Mouse (Mus musculus): Measurements from ENCODE around the gene Rbfox1. TPM values are rescaled to one million over a fixed set of nuclear protein-coding genes. Genes with fewer than 3 reads are reported as not detected.

The Rbfox1 gene
- polyA plus RNA-seq, 1 experiment from 2014 or later, result 52.1 TPM

DNA sequence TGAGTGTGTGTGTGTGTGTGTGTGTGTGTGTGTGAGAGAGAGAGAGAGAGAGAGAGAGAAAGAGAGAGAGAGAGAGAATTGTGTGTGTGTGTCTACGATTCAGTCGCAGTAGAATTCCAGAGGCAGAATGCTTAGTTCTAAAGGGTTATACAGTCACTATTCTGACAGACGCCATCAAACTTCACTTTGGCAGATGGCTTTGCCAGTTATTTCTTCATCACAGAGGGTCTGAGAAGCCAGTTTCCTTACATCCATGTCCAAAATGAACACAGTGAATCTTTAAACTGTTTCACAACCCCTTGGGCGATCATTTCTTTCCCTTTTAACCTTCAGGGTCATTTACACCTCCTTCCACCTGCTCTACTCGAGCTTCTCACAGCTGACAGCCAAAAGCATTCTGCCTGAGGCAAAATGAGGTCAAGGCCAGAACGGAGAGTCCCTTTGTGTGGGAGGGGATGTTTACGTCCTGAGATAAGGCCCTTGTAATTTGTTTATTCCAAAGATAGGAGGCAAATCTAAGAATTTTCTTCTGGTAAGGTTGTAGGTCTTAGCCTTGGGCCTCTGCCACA is 1209.1 kb downstream of the Rbfox1 start:
- Histone ChIP-seq H3K9ac (no peak overlapping the region), H3K4me3 (no peak overlapping the region), H3K27me3 (no peaks in the 10 kb centered on the region), H3K4me1 (0 out of 2 replicates have a peak, but pooled peaks cover under 1% of the 10 kb centered on the region), H3K27ac (no peak overlapping the region), H3K36me3 (ENCODE audit: poor library complexity, severe bottlenecking) (no peaks in the 10 kb centered on the region), H3K4me2 (no peak overlapping the region), H3K9me3 (replicated peaks) (no peaks in the 10 kb centered on the region)
- no peak for ATAC-seq
- 77% methylated on average over 7 of the region's 7 CpGs for WGBS

DNA sequence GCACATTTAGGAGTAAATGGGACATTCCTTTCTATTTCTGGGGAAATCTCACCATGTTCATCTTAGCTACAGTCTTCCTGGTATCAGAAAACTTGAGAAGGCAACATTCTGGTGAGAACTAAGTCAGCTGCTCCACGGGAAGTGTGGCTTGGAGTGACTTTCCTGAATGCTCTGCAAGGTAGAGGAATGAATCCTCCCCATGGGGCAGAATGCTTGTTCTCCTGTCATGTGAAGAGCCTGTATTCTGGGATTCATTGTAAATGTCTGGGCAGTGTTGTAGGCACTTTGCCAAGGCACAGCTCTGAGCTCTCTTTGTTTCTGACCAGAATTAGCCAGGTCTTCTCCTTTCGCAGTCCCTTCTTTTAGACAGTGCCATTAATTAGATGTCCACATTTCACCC is 1211.9 kb downstream of the Rbfox1 start:
- Histone ChIP-seq H3K27me3 (no peaks in the 10 kb centered on the region), H3K4me2 (no peak overlapping the region), H3K36me3 (ENCODE audit: poor library complexity, severe bottlenecking) (no peaks in the 10 kb centered on the region), H3K27ac (no peak overlapping the region), H3K9me3 (replicated peaks) (no peaks in the 10 kb centered on the region), H3K9ac (no peak overlapping the region), H3K4me1 (no peaks in the 10 kb centered on the region), H3K4me3 (no peak overlapping the region)
- ATAC-seq, result no peak
- 60% methylated on average over 2 of the region's 2 CpGs for WGBS

DNA sequence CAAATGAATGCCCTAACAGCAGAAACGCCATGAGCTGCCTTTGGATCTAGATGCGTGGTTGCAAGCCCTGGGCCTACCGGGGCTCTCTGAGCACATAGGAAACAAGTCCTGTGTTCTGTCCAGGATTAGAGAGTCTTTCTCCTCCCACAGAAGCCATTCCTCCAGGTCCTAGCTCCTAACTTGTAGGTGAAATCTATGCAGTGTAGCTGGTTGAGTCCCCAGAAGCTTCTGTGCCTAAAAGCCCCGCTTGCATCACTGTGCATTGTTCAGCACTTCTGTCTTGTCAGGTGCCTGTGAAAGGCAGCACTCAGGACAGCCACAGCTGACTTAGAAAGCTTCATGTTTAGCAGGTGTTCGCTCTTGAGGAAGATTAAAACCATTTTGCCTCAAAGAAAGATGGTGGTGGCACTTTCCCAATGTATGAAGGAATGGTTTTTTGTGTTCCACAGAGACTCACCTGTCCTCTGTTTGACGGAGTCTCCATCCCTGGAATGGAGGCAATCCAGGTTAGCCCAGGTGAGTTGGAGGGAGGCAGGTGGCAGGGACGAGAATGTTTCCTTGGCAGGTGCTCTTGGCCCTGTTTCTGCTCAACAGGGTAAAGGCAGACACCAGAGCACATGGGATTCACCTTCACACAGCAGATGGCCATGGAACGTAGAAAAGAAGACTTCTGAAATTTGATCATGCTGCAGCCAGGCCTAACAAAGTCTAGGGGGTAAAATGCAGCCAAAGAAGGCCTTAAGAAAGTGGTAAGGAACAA is 1213.0 kb downstream of the Rbfox1 start:
- no peak for ATAC-seq
- Histone ChIP-seq H3K36me3 (ENCODE audit: poor library complexity, severe bottlenecking) (no peaks in the 10 kb centered on the region), H3K4me3 (no peak overlapping the region), H3K9me3 (replicated peaks) (no peaks in the 10 kb centered on the region), H3K9ac (no peak overlapping the region), H3K4me1 (no peaks in the 10 kb centered on the region), H3K27me3 (no peaks in the 10 kb centered on the region), H3K27ac (no peak overlapping the region), H3K4me2 (no peak overlapping the region)
- WGBS, result 91% methylated on average over 8 of the region's 8 CpGs

DNA sequence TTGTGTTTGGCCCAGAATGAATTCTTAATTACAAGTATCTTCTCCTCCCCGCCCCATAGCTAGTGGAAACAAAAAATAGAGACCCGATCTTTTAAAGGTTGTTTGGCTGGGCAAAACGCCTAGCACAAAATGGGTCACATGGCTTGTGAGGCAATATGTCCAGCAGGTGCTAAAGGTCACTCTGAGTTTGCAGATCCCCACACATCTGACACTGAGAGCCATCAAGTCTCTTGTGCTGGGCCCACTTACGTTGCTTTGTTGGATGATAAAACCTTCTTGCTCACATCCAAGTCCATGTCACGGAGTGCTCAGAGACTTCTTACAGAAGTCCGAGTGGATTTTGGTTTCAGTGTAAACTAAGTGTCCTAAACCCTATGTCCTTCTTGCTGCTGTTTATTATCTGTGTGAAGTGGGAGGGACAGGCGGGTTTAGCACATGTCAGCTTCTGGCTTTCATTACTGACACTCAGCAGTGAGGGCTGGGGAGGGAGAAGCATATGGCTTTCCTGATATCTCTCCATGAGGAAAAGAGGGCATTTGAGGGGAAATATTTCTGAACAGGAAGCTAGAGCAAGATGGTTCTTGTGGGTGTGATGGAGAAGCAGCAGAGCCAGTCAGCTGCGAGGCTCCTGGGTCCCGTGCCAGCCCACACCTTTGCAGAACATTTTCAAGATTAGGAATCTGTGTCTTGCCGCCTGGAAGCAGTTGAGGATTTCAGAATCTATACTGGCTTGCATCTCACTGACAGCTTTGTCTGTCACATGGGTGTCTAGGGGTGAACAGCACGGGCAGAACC is 1214.5 kb downstream of the Rbfox1 start:
- 79% methylated on average over 11 of the region's 11 CpGs for WGBS
- no peak for ATAC-seq
- H3K4me2 ChIP-seq, result no peak overlapping the region

DNA sequence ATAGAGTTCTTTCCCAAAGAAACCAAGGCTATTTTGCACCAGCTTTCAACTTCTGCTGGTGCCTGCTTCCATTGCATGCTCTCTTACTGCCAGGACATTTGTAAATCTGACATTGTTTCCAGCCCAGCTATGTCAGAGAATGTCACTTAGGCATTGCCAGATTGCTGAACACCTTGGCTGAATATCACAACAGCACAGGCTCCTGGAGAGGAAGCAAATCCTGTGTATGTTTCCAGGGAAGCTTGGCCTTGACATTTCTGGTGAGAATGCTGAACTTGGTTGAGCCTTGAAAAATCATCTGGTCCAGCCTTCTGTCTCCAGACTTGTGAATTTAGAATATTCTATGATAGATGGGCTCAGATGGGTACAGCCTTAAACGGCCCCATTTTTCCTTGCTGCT is 1217.3 kb downstream of the Rbfox1 start:
- no peak for ATAC-seq
- Histone ChIP-seq H3K4me1 (no peaks in the 10 kb centered on the region), H3K9ac (no peak overlapping the region), H3K4me2 (no peak overlapping the region), H3K27me3 (no peaks in the 10 kb centered on the region), H3K36me3 (ENCODE audit: poor library complexity, severe bottlenecking) (no peaks in the 10 kb centered on the region), H3K27ac (no peak overlapping the region), H3K9me3 (replicated peaks) (no peaks in the 10 kb centered on the region), H3K4me3 (no peak overlapping the region)
- 79% methylated on average over 1 of the region's 1 CpGs for WGBS

More for the DNA sequence above, 1214.5 kb downstream of the Rbfox1 start:
- no peak overlapping the region for H3K4me3 ChIP-seq
- no peak overlapping the region for H3K9ac ChIP-seq
- H3K27me3 ChIP-seq, result no peaks in the 10 kb centered on the region
- no peaks in the 10 kb centered on the region for H3K4me1 ChIP-seq
- no peak overlapping the region for H3K27ac ChIP-seq
- no peaks in the 10 kb centered on the region for H3K36me3 ChIP-seq (ENCODE audit: poor library complexity, severe bottlenecking)
- H3K9me3 ChIP-seq (replicated peaks), result no peaks in the 10 kb centered on the region

DNA sequence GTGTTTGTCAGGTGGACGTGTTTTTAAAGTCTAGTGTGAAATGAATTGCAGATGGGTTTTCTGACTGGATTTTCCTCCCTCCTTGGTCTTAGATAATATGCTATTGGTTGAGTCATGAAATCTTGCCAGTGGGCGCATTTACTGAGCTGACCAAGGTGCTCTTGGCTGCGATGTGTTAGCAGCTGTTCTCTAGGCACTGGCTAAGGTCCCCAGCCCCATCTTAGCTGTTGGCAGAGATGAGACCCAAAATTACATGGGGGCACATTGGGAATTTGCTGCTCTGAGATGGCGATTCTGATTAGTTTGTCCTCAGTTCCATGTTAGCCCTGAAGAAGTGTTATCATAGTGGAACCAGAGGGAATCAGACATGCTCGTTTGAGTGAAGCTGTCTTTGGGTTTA is 1218.1 kb downstream of the Rbfox1 start:
- H3K9ac ChIP-seq, result no peak overlapping the region
- H3K27ac ChIP-seq, result no peak overlapping the region
- H3K4me2 ChIP-seq, result no peak overlapping the region
- H3K4me1 ChIP-seq, result no peaks in the 10 kb centered on the region
- no peak overlapping the region for H3K4me3 ChIP-seq
- H3K9me3 ChIP-seq (replicated peaks), result no peaks in the 10 kb centered on the region
- WGBS, result 86% methylated on average over 5 of the region's 5 CpGs
- ATAC-seq, result no peak
- H3K36me3 ChIP-seq (ENCODE audit: poor library complexity, severe bottlenecking), result no peaks in the 10 kb centered on the region
- H3K27me3 ChIP-seq, result no peaks in the 10 kb centered on the region

DNA sequence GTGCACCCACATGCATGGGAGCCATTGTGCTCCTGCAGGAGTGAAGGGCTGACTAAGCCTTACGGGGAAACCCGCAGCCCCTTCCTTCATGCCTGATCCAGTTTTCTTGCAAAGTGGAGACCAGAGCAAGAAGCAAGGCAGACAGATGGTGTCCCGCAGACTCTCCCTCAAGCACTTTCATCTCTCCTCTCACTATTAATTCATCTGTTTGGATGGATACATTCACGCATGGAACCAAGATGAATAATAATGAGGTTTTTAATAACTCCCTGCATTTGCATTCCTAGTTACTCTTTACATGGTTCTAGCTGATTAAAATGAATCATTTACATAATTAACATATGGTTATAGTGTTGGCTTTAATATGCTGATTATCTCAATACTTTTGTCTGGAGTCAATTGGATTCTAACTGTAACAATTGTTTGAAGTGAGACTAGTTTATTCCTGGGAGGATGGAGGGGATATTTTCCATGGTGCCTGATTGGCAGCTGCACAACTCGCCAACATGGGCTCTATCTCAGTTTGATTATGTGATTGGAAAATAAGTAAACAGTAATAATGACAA is 1221.4 kb downstream of the Rbfox1 start:
- Histone ChIP-seq H3K27ac (peak overlapping the region; percentile 25; the same call in 1 of the 2 replicates), H3K9ac (no peak overlapping the region), H3K9me3 (replicated peaks) (no peaks in the 10 kb centered on the region), H3K4me3 (no peak overlapping the region), H3K4me1 (no peaks in the 10 kb centered on the region), H3K27me3 (no peaks in the 10 kb centered on the region), H3K4me2 (no peak overlapping the region), H3K36me3 (ENCODE audit: poor library complexity, severe bottlenecking) (no peaks in the 10 kb centered on the region)
- 55% methylated on average over 5 of the region's 5 CpGs for WGBS
- ATAC-seq, result peak; percentile 90

DNA sequence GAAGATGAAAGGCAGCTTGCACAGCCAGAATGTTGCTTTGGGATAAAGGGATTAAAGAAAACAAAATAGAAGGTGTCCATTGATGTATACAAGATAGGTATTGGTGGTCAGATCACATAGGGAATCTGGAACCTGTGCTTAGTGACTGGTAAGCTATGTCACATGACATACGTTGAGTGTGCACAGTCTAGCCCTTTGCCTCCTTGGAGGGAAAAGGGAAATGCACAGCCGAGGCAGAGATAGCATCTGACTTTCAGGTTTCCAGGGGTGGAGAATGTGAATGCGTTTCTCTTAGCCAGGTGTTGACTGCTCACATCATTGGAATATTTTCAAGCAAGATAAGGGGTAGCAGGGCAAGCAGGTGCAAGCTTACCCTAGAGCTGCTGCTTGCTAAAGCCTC is 1230.8 kb downstream of the Rbfox1 start:
- Histone ChIP-seq H3K4me1 (no peaks in the 10 kb centered on the region), H3K4me2 (no peak overlapping the region), H3K9ac (no peak overlapping the region), H3K4me3 (no peak overlapping the region), H3K36me3 (ENCODE audit: poor library complexity, severe bottlenecking) (no peaks in the 10 kb centered on the region), H3K9me3 (replicated peaks) (no peaks in the 10 kb centered on the region), H3K27me3 (no peaks in the 10 kb centered on the region), H3K27ac (no peak overlapping the region)
- no peak for ATAC-seq
- WGBS, result 89% methylated on average over 3 of the region's 3 CpGs

DNA sequence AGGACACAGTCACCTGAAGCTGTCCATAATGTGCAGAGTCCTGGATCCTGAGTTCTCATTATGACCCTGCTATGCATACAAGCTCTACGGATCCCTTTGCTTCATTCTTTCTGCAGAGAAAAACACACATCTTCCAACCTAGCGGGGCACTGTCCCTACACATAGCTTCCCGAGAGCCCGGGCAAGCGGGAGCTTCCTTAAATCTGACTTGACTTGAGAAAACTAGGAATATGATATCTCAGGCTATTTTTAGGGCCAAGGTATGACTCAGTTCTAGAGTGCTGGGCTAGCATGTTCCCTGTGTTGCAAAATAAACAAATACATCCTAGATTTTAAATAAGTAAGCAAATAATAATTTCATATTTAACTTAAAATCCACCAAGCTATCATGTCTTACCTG is 1244.4 kb downstream of the Rbfox1 start:
- H3K4me3 ChIP-seq, result no peak overlapping the region
- no peak for ATAC-seq
- no peaks in the 10 kb centered on the region for H3K9me3 ChIP-seq (replicated peaks)
- H3K27ac ChIP-seq, result no peak overlapping the region
- no peak overlapping the region for H3K9ac ChIP-seq
- H3K27me3 ChIP-seq, result no peaks in the 10 kb centered on the region; the same call in 1 of the 2 replicates
- no peaks in the 10 kb centered on the region for H3K4me1 ChIP-seq
- 92% methylated on average over 5 of the region's 5 CpGs for WGBS
- no peak overlapping the region for H3K4me2 ChIP-seq
- H3K36me3 ChIP-seq (ENCODE audit: poor library complexity, severe bottlenecking), result no peaks in the 10 kb centered on the region

DNA sequence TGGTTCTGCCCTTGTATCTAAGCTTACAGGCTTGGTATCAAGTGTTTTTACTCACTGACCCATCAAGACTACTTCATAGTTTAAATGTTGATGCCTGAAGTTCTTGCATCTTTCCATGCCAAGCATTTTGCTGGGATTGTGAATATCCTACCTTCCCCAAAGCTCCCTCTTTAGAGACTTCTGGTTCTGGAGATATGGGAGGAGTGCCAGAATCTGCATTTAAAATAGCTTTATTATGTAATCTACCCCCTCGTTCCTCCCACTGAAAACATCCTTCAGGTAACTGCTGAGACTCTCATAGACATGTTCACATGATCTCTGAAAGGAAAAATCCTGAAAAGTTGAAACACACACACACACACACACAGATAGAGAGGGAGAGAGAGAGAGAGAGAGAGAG is 1247.3 kb downstream of the Rbfox1 start:
- Histone ChIP-seq H3K9me3 (replicated peaks) (no peaks in the 10 kb centered on the region), H3K4me3 (no peak overlapping the region), H3K27ac (no peak overlapping the region), H3K27me3 (no peaks in the 10 kb centered on the region; the same call in 1 of the 2 replicates), H3K9ac (no peak overlapping the region), H3K36me3 (ENCODE audit: poor library complexity, severe bottlenecking) (no peaks in the 10 kb centered on the region), H3K4me1 (no peaks in the 10 kb centered on the region), H3K4me2 (no peak overlapping the region)
- ATAC-seq, result no peak
- 67% methylated on average over 1 of the region's 1 CpGs for WGBS

DNA sequence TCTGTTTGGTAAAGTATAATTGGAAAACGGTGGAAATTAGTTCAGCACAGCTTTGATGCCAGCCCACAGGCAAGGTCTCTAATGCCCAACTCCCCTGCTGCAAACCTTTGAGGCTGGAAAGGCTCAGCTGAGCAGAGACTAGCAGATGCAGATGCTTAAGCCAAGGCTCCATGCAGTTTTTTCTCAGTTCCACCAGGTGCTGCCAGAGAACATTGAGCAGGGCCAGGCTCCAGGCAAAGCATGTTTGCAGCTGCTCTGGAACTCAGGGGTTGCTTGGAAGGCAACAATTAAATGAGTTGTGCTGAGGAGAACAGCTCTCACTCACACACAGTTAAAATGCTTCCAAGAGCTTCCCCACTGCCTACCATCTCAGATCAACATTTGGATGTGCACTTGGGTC is 1251.8 kb downstream of the Rbfox1 start:
- no peaks in the 10 kb centered on the region for H3K36me3 ChIP-seq (ENCODE audit: poor library complexity, severe bottlenecking)
- no peak overlapping the region for H3K9ac ChIP-seq
- no peak overlapping the region for H3K4me2 ChIP-seq
- H3K4me1 ChIP-seq, result no peaks in the 10 kb centered on the region
- no peak overlapping the region for H3K4me3 ChIP-seq
- 40% methylated on average over 1 of the region's 1 CpGs for WGBS
- H3K9me3 ChIP-seq (replicated peaks), result no peaks in the 10 kb centered on the region
- ATAC-seq, result no peak
- H3K27ac ChIP-seq, result no peak overlapping the region
- no peaks in the 10 kb centered on the region for H3K27me3 ChIP-seq

DNA sequence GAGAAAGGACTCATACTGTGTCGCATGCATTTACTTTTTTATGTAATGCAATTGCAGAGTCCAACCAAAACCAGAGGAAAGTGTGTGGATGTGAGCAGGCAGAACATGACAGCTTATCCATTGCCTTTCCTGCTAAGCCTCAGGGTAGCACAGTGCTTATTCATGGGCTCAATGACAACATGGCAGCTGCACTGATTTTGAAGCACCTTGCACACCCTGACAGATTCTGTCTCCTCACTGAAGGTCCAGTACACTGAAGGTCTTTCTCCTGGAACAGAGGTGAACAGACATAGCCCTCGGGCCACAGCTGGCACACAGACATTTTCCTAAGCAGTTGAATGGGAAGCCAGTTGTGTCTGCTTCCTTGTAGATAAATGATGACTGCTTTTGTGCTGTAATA is 1254.3 kb downstream of the Rbfox1 start:
- ATAC-seq, result no peak
- Histone ChIP-seq H3K4me3 (no peak overlapping the region), H3K4me2 (no peak overlapping the region), H3K9ac (no peak overlapping the region), H3K27ac (no peak overlapping the region), H3K4me1 (no peaks in the 10 kb centered on the region), H3K36me3 (ENCODE audit: poor library complexity, severe bottlenecking) (no peaks in the 10 kb centered on the region), H3K9me3 (replicated peaks) (no peaks in the 10 kb centered on the region), H3K27me3 (no peaks in the 10 kb centered on the region)
- WGBS, result 86% methylated on average over 2 of the region's 2 CpGs

All from forebrain, embryonic 13.5 days (tissue).